Mouse (Mus musculus) limb, embryonic 15.5 days (tissue): Measurements from ENCODE around the gene Brsk2. TPM values are rescaled to one million over a fixed set of nuclear protein-coding genes. Genes with fewer than 3 reads are reported as not detected.

ENCODE experiments used
- ATAC-seq: fragments of 200-750 bp; cut with Nextera tagmentation; 2 replicates; pipeline ENCODE4 v1.8.0; 2017; ENCODE audit warnings: low read depth, moderate TSS enrichment; ENCODE audit not compliant: insufficient number of reproducible peaks, low FRiP score, low TSS enrichment
- H3K27ac ChIP-seq: fragments of 300-500 bp; sonication (generic); 2 replicates; pipeline ENCODE4 v1.5.1; 2015; ENCODE audit warnings: moderate library complexity, mild to moderate bottlenecking, inconsistent platforms
- H3K27me3 ChIP-seq: fragments of 300-500 bp; sonication (generic); 2 replicates; pipeline ENCODE4 v1.6.1; 2015; ENCODE audit warnings: inconsistent platforms
- H3K36me3 ChIP-seq: fragments of 300-500 bp; sonication (generic); 2 replicates; pipeline ENCODE4 v1.6.1; 2015; ENCODE audit warnings: inconsistent platforms
- H3K4me1 ChIP-seq: fragments of 300-500 bp; sonication (generic); 2 replicates; pipeline ENCODE4 v1.6.1; 2015; ENCODE audit warnings: inconsistent platforms
- H3K4me2 ChIP-seq: fragments of 300-500 bp; sonication (generic); 2 replicates; pipeline ENCODE4 v1.6.1; 2015; ENCODE audit warnings: mild to moderate bottlenecking, inconsistent platforms
- H3K4me3 ChIP-seq: fragments of 300-500 bp; sonication (generic); 2 replicates; pipeline ENCODE4 v1.5.1; 2015; ENCODE audit warnings: mild to moderate bottlenecking, inconsistent platforms
- H3K9ac ChIP-seq: fragments of 300-500 bp; sonication (generic); 2 replicates; pipeline ENCODE4 v1.6.1; 2015; ENCODE audit warnings: inconsistent platforms
- H3K9me3 ChIP-seq: fragments of 300-500 bp; sonication (generic); 2 replicates; pipeline ENCODE4 v1.6.1; 2016; ENCODE audit warnings: inconsistent platforms
- WGBS: fragments of 180-500 bp; shearing (Covaris S2); methylation state at CpG from one replicate; pipeline ENCODE4 v1.1.7; 2015; 5-methylcytosine and 5-hydroxymethylcytosine counted together
- microRNA-seq: library from miRNA; unstranded; fragments of <30 nt; microRNA quantifications from one replicate; pipeline ENCODE4, GENCODE M21; 2016
- polyA plus RNA-seq: library from polyadenylated mRNA; unstranded; fragments of >200 nt; fragmentation: Nextera tagmentation; extraction: Ambion mirVana; gene quantifications from 2 replicates; pipeline ENCODE4 v1.2.1, GENCODE M21; 2015

Gene Brsk2
- polyA plus RNA-seq, 1 experiment from 2014 or later: 0.95 TPM

DNA sequence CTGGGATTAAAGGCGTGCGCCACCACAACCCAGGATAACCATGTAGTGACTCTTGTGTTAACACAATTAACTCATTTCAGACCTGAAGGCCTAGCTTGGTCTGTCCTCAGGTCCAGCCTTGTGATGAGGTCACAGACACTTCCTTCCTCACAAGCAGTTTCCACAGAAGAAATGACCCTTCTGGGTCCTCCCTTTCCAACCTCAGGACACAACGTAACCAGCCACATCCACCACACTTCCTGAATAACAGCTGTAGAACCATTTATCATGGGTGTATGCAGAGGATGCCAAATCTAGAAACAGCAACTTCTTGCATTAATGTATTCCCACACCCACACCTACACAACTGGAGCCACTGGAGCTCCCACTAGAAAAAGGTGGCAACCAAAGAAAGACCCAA is 91.2 kb downstream of the Brsk2 start:
- no peak overlapping the region for H3K27ac ChIP-seq
- no peak overlapping the region for H3K4me3 ChIP-seq
- H3K27me3 ChIP-seq: no peaks in the 10 kb centered on the region
- peaks cover 2% of the 10 kb centered on the region; the same call in 1 of the 2 replicates for H3K4me1 ChIP-seq
- H3K36me3 ChIP-seq: no peaks in the 10 kb centered on the region
- ATAC-seq: no peak
- WGBS: 84% methylated on average over 3 of the region's 3 CpGs
- no peak overlapping the region for H3K9ac ChIP-seq
- H3K4me2 ChIP-seq: no peak overlapping the region
- H3K9me3 ChIP-seq: no peaks in the 10 kb centered on the region

- Histone ChIP-seq H3K9ac (no peak overlapping the region), H3K9me3 (no peaks in the 10 kb centered on the region), H3K36me3 (no peaks in the 10 kb centered on the region), H3K4me2 (no peak overlapping the region), H3K4me3 (no peak overlapping the region), H3K4me1 (no peaks in the 10 kb centered on the region), H3K27ac (no peak overlapping the region), H3K27me3 (no peaks in the 10 kb centered on the region)
- 38% methylated on average over 2 of the region's 2 CpGs for WGBS
- ATAC-seq: no peak
Observed at GRCm38 (mm10) chr7:142045344-142045743, 95.8 kb downstream of the Brsk2 start.

- 30% methylated on average over 1 of the region's 1 CpGs for WGBS
- Histone ChIP-seq H3K27me3 (no peaks in the 10 kb centered on the region), H3K4me3 (no peak overlapping the region), H3K9me3 (no peaks in the 10 kb centered on the region), H3K9ac (no peak overlapping the region), H3K4me1 (no peaks in the 10 kb centered on the region), H3K36me3 (no peaks in the 10 kb centered on the region), H3K4me2 (no peak overlapping the region), H3K27ac (no peak overlapping the region)
- ATAC-seq: no peak
Observed at GRCm38 (mm10) chr7:142045932-142046331, 96.4 kb downstream of the Brsk2 start.

- no peak for ATAC-seq
- H3K4me2 ChIP-seq: no peak overlapping the region
Observed at GRCm38 (mm10) chr7:142050536-142050935, 101.0 kb downstream of the Brsk2 start.

More at GRCm38 (mm10) chr7:142050536-142050935, 101.0 kb downstream of the Brsk2 start:
- Histone ChIP-seq H3K4me1 (no peaks in the 10 kb centered on the region), H3K27me3 (no peaks in the 10 kb centered on the region), H3K9ac (no peak overlapping the region), H3K4me3 (no peak overlapping the region), H3K27ac (no peak overlapping the region), H3K36me3 (peaks cover 13% of the 10 kb centered on the region; the same call in 1 of the 2 replicates), H3K9me3 (no peaks in the 10 kb centered on the region)

Small RNA genes lying within 50 kb of the gene (microRNA-seq; reads per million reads assigned to microRNA genes)
- not detected for gene Mir3104

Other genes with a start within 250 kb of the Brsk2 start
- gene Muc5ac, start 160.8 kb upstream of the Brsk2 start, polyA plus RNA-seq: 0.01 TPM in 1 of 2 replicates, not detected in the other
- 0.02 and 0.03 TPM in 2 replicates for gene Muc5b, start 110.7 kb upstream of the Brsk2 start, polyA plus RNA-seq
- gene Tollip, start 31.2 kb upstream of the Brsk2 start, polyA plus RNA-seq: 47.5 and 50.3 TPM in 2 replicates
- gene Mob2, start 111.3 kb downstream of the Brsk2 start, polyA plus RNA-seq: 78.2 and 82.2 TPM in 2 replicates
- 5.5 and 6.9 TPM in 2 replicates for gene Dusp8, start 146.1 kb downstream of the Brsk2 start, polyA plus RNA-seq
- not detected in 2 replicates for gene Gm45618, start 171.0 kb downstream of the Brsk2 start, polyA plus RNA-seq
- gene Gm39115, start 186.3 kb downstream of the Brsk2 start, polyA plus RNA-seq: not detected in 2 replicates
- not detected in 2 replicates for gene Gm45337, start 194.9 kb downstream of the Brsk2 start, polyA plus RNA-seq
- not detected in 2 replicates for gene Gm29735, start 207.4 kb downstream of the Brsk2 start, polyA plus RNA-seq
- not detected in 2 replicates for gene Gm4553, start 216.0 kb downstream of the Brsk2 start, polyA plus RNA-seq
- gene Krtap5-2, start 226.3 kb downstream of the Brsk2 start, polyA plus RNA-seq: not detected in 2 replicates
- gene Gm10153, start 240.6 kb downstream of the Brsk2 start, polyA plus RNA-seq: not detected in 2 replicates